ENCODE assay signal across 9 mouse cellular contexts in genomic region chr17:15526304-15526703, GRCm38 (mm10). TPM values are rescaled to one million over a fixed set of nuclear protein-coding genes. Genes with fewer than 3 reads are reported as not detected.
A peak's percentile ranks its signal among the peaks of the same experiment; 100 is the strongest.
DNase-seq lines count a peak whose midpoint lies in the region; ATAC-seq lines count a peak whose summit lies in the region.
"Had no signal": no experiment of that assay in that cellular context is flagged by ENCODE, and none has a peak within 500 bp of the region (broad histone marks: within the 10 kb centered on the region; RNA-seq: fewer than 3 reads in every experiment).

No protein-coding gene starts in this region.

- whole genome bisulfite sequencing in embryonic facial prominence, embryonic 13.5 days: 9% methylated on average over 10 of the region's 10 CpGs
- WGBS in limb, embryonic 13.5 days: 12% methylated on average over 10 of the region's 10 CpGs
- 11% methylated on average over 10 of the region's 10 CpGs for WGBS in stomach, embryonic 14.5 days

- H3K27ac ChIP-seq in embryonic facial prominence, embryonic 13.5 days: no peak overlapping the region; the same call in 1 of the 2 replicates
- H3K27ac ChIP-seq in limb, embryonic 13.5 days: no peak overlapping the region
- no peak overlapping the region for H3K27ac ChIP-seq in stomach, embryonic 14.5 days (ENCODE audit: low read length)

- H3K4me1 ChIP-seq in embryonic facial prominence, embryonic 13.5 days: peaks cover 10% of the 10 kb centered on the region
- peaks cover 16% of the 10 kb centered on the region for H3K4me1 ChIP-seq in limb, embryonic 13.5 days
- H3K4me1 ChIP-seq in stomach, embryonic 14.5 days (ENCODE audit: control insufficient read depth, insufficient read depth, low read length): peaks cover 6% of the 10 kb centered on the region; the same call in 1 of the 2 replicates

- H3K36me3 ChIP-seq in embryonic facial prominence, embryonic 13.5 days: peaks cover 37% of the 10 kb centered on the region
- H3K36me3 ChIP-seq in limb, embryonic 13.5 days: peaks cover 36% of the 10 kb centered on the region
- peaks cover 22% of the 10 kb centered on the region for H3K36me3 ChIP-seq in stomach, embryonic 14.5 days (ENCODE audit: control insufficient read depth, insufficient read depth, low read length)

- DNase-seq in cerebellum, postnatal 10 days: peak; percentile 7 to 25
- peak; percentile 31 for DNase-seq in 3T3-L1 (ENCODE audit: low read depth, low spot score)
- no peak for DNase-seq in lung, adult 18-20 months
- no peak for DNase-seq in layer of hippocampus, adult 8-10 months (ENCODE audit: low spot score in 2 of 2)

- H3K9ac ChIP-seq in embryonic facial prominence, embryonic 13.5 days: peak overlapping the region; percentile 79
- H3K9ac ChIP-seq in limb, embryonic 13.5 days: peak overlapping the region; percentile 78
- peak overlapping the region; percentile 62 for H3K9ac ChIP-seq in stomach, embryonic 14.5 days (replicated peaks; ENCODE audit: low read depth, low read length)

- ATAC-seq in cerebellum, adult (ENCODE audit: insufficient number of reproducible peaks, low FRiP score, low TSS enrichment): no peak
- no peak for ATAC-seq in embryonic facial prominence, embryonic 13.5 days (ENCODE audit: insufficient number of reproducible peaks, insufficient read depth, low FRiP score, low TSS enrichment, low read depth)
- ATAC-seq in limb, embryonic 13.5 days (ENCODE audit: low FRiP score, low read depth): no peak
- no peak for ATAC-seq in stomach, embryonic 14.5 days (ENCODE audit: insufficient number of reproducible peaks, insufficient read depth, low FRiP score, low read depth)

- no peaks in the 10 kb centered on the region for H3K9me3 ChIP-seq in embryonic facial prominence, embryonic 13.5 days
- no peaks in the 10 kb centered on the region for H3K9me3 ChIP-seq in limb, embryonic 13.5 days
- no peaks in the 10 kb centered on the region for H3K9me3 ChIP-seq in stomach, embryonic 14.5 days (ENCODE audit: control insufficient read depth, low read depth, low read length)

- H3K4me2 ChIP-seq in embryonic facial prominence, embryonic 13.5 days: peak overlapping the region; percentile 68
- H3K4me2 ChIP-seq in limb, embryonic 13.5 days (replicated peaks): peak overlapping the region; percentile 76
- H3K4me2 ChIP-seq in stomach, embryonic 14.5 days (replicated peaks; ENCODE audit: low read depth, low read length): peak overlapping the region; percentile 74

- H3K27me3 ChIP-seq in embryonic facial prominence, embryonic 13.5 days: no peaks in the 10 kb centered on the region
- no peaks in the 10 kb centered on the region for H3K27me3 ChIP-seq in limb, embryonic 13.5 days
- H3K27me3 ChIP-seq in stomach, embryonic 14.5 days (ENCODE audit: control insufficient read depth, insufficient read depth, low read length): no peaks in the 10 kb centered on the region
- H3K27me3 ChIP-seq: Patski had no signal

- H3K4me3 ChIP-seq in embryonic facial prominence, embryonic 13.5 days: peak overlapping the region; percentile 74
- peak overlapping the region; percentile 65 for H3K4me3 ChIP-seq in limb, embryonic 13.5 days
- peak overlapping the region; percentile 74 for H3K4me3 ChIP-seq in stomach, embryonic 14.5 days (ENCODE audit: low read depth, low read length)

RNA-seq across cellular contexts. Expression of gene Pdcd2, which starts 0.8 kb away (rescaled TPM):
- 46.2 and 46.3 TPM in 2 replicates for polyA plus RNA-seq in embryonic facial prominence, embryonic 13.5 days (2015; fragmentation: Nextera tagmentation; extraction: Ambion mirVana)
- 48.4 and 49.0 TPM in 2 replicates for polyA plus RNA-seq in limb, embryonic 13.5 days (2015; fragmentation: Nextera tagmentation; extraction: Ambion mirVana)
- polyA plus RNA-seq in stomach, embryonic 14.5 days (2014; fragmentation: Nextera tagmentation; extraction: Ambion mirVana): 38.9 and 45.7 TPM in 2 replicates
- 10 to 100 TPM; 15.8 to 24.5 (median 17.8) TPM for total RNA-seq in layer of hippocampus, adult 8-10 months (2022)

RNA-seq across cellular contexts. Expression of gene Tbp, which starts 26.6 kb away (rescaled TPM):
- 52.1 and 54.0 TPM in 2 replicates for polyA plus RNA-seq in embryonic facial prominence, embryonic 13.5 days (2015; fragmentation: Nextera tagmentation; extraction: Ambion mirVana)
- 50.8 and 52.9 TPM in 2 replicates for polyA plus RNA-seq in limb, embryonic 13.5 days (2015; fragmentation: Nextera tagmentation; extraction: Ambion mirVana)
- 57.5 and 60.8 TPM in 2 replicates for polyA plus RNA-seq in stomach, embryonic 14.5 days (2014; fragmentation: Nextera tagmentation; extraction: Ambion mirVana)
- 10 to 100 TPM; 31.3 to 49.0 (median 34.2) TPM for total RNA-seq in layer of hippocampus, adult 8-10 months (2022)

RNA-seq across cellular contexts. Expression of gene Psmb1, which starts 26.8 kb away (rescaled TPM):
- 263 and 267 TPM in 2 replicates for polyA plus RNA-seq in embryonic facial prominence, embryonic 13.5 days (2015; fragmentation: Nextera tagmentation; extraction: Ambion mirVana)
- 252 and 265 TPM in 2 replicates for polyA plus RNA-seq in limb, embryonic 13.5 days (2015; fragmentation: Nextera tagmentation; extraction: Ambion mirVana)
- polyA plus RNA-seq in stomach, embryonic 14.5 days (2014; fragmentation: Nextera tagmentation; extraction: Ambion mirVana): 254 and 268 TPM in 2 replicates
- 100 to 1,000 TPM; 125 to 136 (median 129) TPM for total RNA-seq in layer of hippocampus, adult 8-10 months (2022)

RNA-seq across cellular contexts. Expression of gene Prdm9, which starts 37.9 kb away (rescaled TPM):
- 1.7 TPM in 2 replicates for polyA plus RNA-seq in embryonic facial prominence, embryonic 13.5 days (2015; fragmentation: Nextera tagmentation; extraction: Ambion mirVana)
- polyA plus RNA-seq in limb, embryonic 13.5 days (2015; fragmentation: Nextera tagmentation; extraction: Ambion mirVana): 1.6 and 1.9 TPM in 2 replicates
- polyA plus RNA-seq in stomach, embryonic 14.5 days (2014; fragmentation: Nextera tagmentation; extraction: Ambion mirVana): 0.93 and 1.4 TPM in 2 replicates
- total RNA-seq in layer of hippocampus, adult 8-10 months (2022): 1 to 10 TPM; 2.0 to 2.9 (median 2.4) TPM

Comparison
In these comparisons a context has a peak if more than half of its experiments do, and no peak if none do; other contexts are left out.
1. DNase-seq: peak in cerebellum, postnatal 10 days (2 of 2) and 3T3-L1 (single experiment); none in lung, adult 18-20 months (0 of 2) and layer of hippocampus, adult 8-10 months (0 of 2).
2. Peak in every context shown above with its lines, with median percentiles within 50 percentile points of each other: H3K4me2 ChIP-seq, H3K4me3 ChIP-seq and H3K9ac ChIP-seq.